Mouse (Mus musculus) G1E (cell line): ENCODE measurements at regions not wholly inside any gene's neighbourhood (a gene's known extent, or its start where the extent isn't known, plus 50 kb on each side); places are given as distances from the start of the nearest gene placed in this dataset.

Experiments
- CTCF ChIP-seq: IDR thresholded peaks from 2 replicates; pipeline ENCODE4 v1.5.1; 2012; ENCODE audit warnings: low read depth, low read length, inconsistent platforms, mixed read lengths
- GATA1 ChIP-seq: IDR thresholded peaks from 2 replicates; pipeline ENCODE4 v1.6.1; 2012; ENCODE audit warnings: borderline replicate concordance, low read length, inconsistent platforms, mixed read lengths
- GATA2 ChIP-seq: IDR thresholded peaks from 2 replicates; pipeline ENCODE4 v1.6.1; 2012; ENCODE audit warnings: low read depth, low read length, inconsistent platforms, borderline replicate concordance

- no peak for TF ChIP-seq CTCF
- no peak for TF ChIP-seq GATA2
- no peak for TF ChIP-seq GATA1
Observed at GRCm38 (mm10) chr1:186297464-186297863, 180.4 kb upstream of the Lyplal1 start.
